Mouse (Mus musculus): Measurements from ENCODE around the gene Car15. TPM values are rescaled to one million over a fixed set of nuclear protein-coding genes. Genes with fewer than 3 reads are reported as not detected.

Gene Car15
- total RNA-seq, 2 experiments from 2014 or later: 11.7 to 14.6 TPM

Other genes starting within 250 kb of the Car15 start
- 10 to 100 TPM; 51.9 to 58.8 TPM for gene Smpd4, start 219.0 kb downstream of the Car15 start, total RNA-seq (2021)
- 10 to 100 TPM; 27.5 to 33.9 TPM for gene Ccdc74a, start 191.9 kb downstream of the Car15 start, total RNA-seq (2021)
- gene Med15, start 105.5 kb downstream of the Car15 start, total RNA-seq (2021): 10 to 100 TPM; 68.9 to 70.1 TPM
- gene Klhl22, start 78.7 kb downstream of the Car15 start, total RNA-seq (2021): 10 to 100 TPM; 93.6 to 98.8 TPM
- gene Scarf2, start 41.1 kb downstream of the Car15 start, total RNA-seq (2021): 1 to 10 TPM; 3.8 to 4.5 TPM
- 1 to 10 TPM; 3.5 to 5.0 TPM for gene B830017H08Rik, start 5.2 kb downstream of the Car15 start, total RNA-seq (2021)
- 1 to 10 TPM; 1.5 to 2.0 TPM for gene Gm20518, start 53.3 kb upstream of the Car15 start, total RNA-seq (2021)
- gene Tssk1, start 55.9 kb upstream of the Car15 start, total RNA-seq (2021): under 1 TPM; 0.11 to 0.23 TPM
- 100 to 1,000 TPM; 102 to 105 TPM for gene Dgcr2, start 60.2 kb upstream of the Car15 start, total RNA-seq (2021)
- gene Tssk2, start 60.3 kb upstream of the Car15 start, total RNA-seq (2021): not detected
- gene Ess2, start 73.0 kb upstream of the Car15 start, total RNA-seq (2021): 10 to 100 TPM; 29.4 to 29.8 TPM
- gene Gsc2, start 76.7 kb upstream of the Car15 start, total RNA-seq (2021): not detected
- 10 to 100 TPM; 52.4 to 53.8 TPM for gene Slc25a1, start 89.9 kb upstream of the Car15 start, total RNA-seq (2021)
- not detected for gene Vpreb2, start 142.1 kb upstream of the Car15 start, total RNA-seq (2021)
- gene Dgcr6, start 214.5 kb upstream of the Car15 start, total RNA-seq (2021): 100 to 1,000 TPM; 103 to 111 TPM